Mouse (Mus musculus) CD4-positive naive resting alpha-beta T cell, adult 57 days (primary cell): ENCODE data around the gene Lefty1. TPM values are rescaled to one million over a fixed set of nuclear protein-coding genes. Genes with fewer than 3 reads are reported as not detected.

Experiments used
- total RNA-seq: library from RNA; stranded (reverse); gene quantifications from one replicate; pipeline ENCODE4 v1.2.4, GENCODE M21; 2023

Gene Lefty1
- total RNA-seq, result not detected

GRCm38 (mm10) chr1:180934467-180935419 is at the start of gene Lefty1:
Gene Lefty1 (plus strand): TSS chr1:180935022.

DNA sequence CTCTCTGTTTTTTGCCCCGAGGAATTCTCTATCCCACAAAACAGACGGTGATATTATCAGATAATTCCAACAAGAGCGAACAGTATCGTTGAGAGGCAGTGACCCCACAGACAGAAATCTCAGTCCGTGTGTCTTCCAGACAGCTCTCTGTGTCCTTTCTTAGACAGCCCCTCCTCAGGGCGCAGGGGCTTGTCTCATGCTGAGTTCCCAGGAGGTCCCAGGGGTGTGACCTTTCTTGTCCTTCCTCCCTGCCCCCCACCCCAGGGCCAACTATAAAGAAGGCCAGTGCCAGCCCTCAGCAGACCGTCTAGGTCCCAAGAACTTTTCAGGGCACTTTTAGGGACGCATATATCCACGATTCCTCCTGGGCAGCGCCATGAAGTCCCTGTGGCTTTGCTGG is 42.0 kb upstream of the Lefty1 start, which contains the start of gene Lefty2:
Gene Lefty2, plus strand, starts transcription at position 301 of the 400 bp plus-strand sequence.

DNA sequence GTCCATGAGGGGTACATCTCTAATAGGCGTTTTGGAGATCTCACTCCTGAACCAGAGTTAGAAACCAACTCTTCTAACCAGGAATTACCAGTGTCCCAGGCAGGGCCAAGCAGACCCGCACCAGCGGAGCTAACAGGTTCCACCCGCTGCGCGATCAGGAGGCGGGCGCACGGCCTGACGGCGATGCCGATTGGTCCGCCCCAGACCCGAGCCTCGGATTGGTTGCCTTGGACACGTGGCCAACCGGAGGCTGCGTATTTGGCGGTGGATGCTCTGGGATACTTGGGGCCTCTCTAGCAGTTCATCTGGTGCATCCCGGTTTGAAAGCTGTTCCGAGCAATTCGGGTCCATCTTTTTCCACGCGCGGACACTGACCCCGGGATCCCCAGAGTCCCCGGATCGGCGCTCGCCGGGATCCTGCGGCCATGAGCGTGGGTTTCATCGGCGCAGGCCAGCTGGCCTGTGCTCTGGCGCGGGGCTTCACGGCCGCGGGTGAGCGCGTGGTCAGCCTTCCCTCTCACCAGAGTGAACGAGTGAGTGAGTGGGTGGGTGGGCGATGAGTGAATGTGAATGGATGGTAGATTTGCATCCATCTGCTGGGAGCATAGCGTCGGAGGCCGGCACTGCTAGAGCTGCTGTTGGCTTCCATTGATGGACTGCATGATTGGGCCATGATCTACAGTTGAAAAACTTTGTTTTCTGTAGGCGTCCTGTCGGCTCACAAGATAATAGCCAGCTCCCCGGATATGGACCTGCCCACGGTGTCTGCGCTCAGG is 30.6 kb upstream of the Lefty1 start, which contains the start of gene Pycr2:
Gene Pycr2, plus strand, starts transcription at position 255 of the 776 bp plus-strand sequence.

DNA sequence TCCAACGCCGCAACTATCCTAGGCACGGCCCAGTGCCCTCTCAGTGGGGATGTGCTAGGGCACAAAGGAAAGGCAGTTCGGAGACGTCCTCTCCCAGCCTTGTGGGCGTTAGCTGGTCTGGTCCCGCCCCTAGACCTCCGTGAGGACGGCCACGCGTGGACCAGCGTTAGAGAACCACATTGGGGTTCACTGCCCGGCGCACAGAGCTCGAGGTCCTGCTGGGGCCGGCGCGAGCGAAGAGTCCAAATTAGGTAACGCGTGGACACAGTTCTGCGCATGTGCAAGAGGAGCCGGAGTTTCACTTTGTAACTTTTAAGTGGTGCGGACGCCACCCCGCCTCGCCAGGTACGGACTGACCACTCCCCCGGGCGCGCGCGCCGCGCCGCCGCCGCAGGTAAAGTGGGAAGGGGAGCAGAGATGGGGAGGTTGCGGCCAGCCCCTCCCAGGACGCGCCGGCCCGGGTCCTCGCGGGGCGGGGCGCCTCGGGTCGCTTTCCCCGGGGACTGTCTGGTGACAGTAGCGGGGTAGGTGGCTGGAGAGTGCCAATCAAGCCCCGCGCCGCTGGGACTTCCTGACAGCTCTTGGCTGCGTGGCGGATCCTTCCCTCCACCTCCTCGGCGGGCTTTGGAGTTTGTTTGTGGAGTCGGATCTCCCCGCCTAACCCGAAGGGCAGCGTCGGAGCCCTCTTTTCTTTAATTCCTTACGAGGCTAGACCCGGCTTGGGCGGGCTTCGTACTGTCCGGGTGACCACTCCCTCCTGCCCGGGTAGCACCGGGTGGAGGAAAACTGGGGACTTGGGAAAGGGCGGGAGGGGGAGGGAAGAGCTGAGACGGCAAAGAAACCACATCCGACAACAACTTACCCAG is 7.6 kb downstream of the Lefty1 start, which contains the start of gene Tmem63a:
Gene Tmem63a, plus strand, starts transcription at position 179 of the 866 bp plus-strand sequence.

Other genes with a start within 250 kb of the Lefty1 start
- not detected for gene Mixl1, start 238.0 kb upstream of the Lefty1 start, total RNA-seq
- 52.3 TPM for gene Acbd3, start 209.0 kb upstream of the Lefty1 start, total RNA-seq
- gene H3f3a, start 121.1 kb upstream of the Lefty1 start, total RNA-seq, result 705 TPM
- 57.3 TPM for gene Sde2, start 83.9 kb upstream of the Lefty1 start, total RNA-seq
- not detected for gene Lefty2, start 41.9 kb upstream of the Lefty1 start, total RNA-seq
- 59.1 TPM for gene Pycr2, start 30.7 kb upstream of the Lefty1 start, total RNA-seq
- gene Tmem63a, start 7.3 kb downstream of the Lefty1 start, total RNA-seq, result 66.2 TPM
- 73.1 TPM for gene Ephx1, start 85.9 kb downstream of the Lefty1 start, total RNA-seq
- not detected for gene 9130409I23Rik, start 116.2 kb downstream of the Lefty1 start, total RNA-seq
- gene Nvl, start 209.2 kb downstream of the Lefty1 start, total RNA-seq, result 30.7 TPM
- gene Cnih4, start 209.7 kb downstream of the Lefty1 start, total RNA-seq, result 21.1 TPM